Mouse (Mus musculus): ENCODE results near the gene Sh2b1.
"Not testable (repeated sequence)": the region's sequence is repeated elsewhere in the genome, so short reads cannot be mapped to it uniquely, and the experiment has no call there.

Sh2b1 gene

GRCm38 (mm10) chr7:126474993-126475581 is at the start of gene Sh2b1:
Sh2b1 (minus strand) TSS chr7:126475424.
- DNase-seq (ENCODE audit: low spot score): peak; percentile 97

- no peak for DNase-seq (ENCODE audit: low spot score)
These were observed 48.1 kb upstream of the Sh2b1 start for GRCm38 (mm10) chr7:126523316-126523715.

- DNase-seq (ENCODE audit: low spot score): no peak
These were observed 44.3 kb upstream of the Sh2b1 start for GRCm38 (mm10) chr7:126519513-126519912.

GRCm38 (mm10) chr7:126518261-126518941 is 43.2 kb upstream of the Sh2b1 start:
- no peak for DNase-seq (ENCODE audit: low spot score)

GRCm38 (mm10) chr7:126511287-126511686 is 36.1 kb upstream of the Sh2b1 start:
- no peak for DNase-seq (ENCODE audit: low spot score)

- no peak for DNase-seq (ENCODE audit: low spot score)
These were observed 32.0 kb upstream of the Sh2b1 start for GRCm38 (mm10) chr7:126507126-126507778.

- no peak for DNase-seq (ENCODE audit: low spot score)
These were observed 29.7 kb upstream of the Sh2b1 start for GRCm38 (mm10) chr7:126504913-126505312.

- DNase-seq (ENCODE audit: low spot score): peak; percentile 99
These were observed 28.2 kb upstream of the Sh2b1 start, which contains the start of gene Atxn2l for GRCm38 (mm10) chr7:126503273-126503878. Atxn2l (minus strand) TSS chr7:126503437.

- DNase-seq (ENCODE audit: low spot score): no peak
These were observed 27.5 kb upstream of the Sh2b1 start for GRCm38 (mm10) chr7:126502751-126503150.

GRCm38 (mm10) chr7:126502023-126502741 is 27.0 kb upstream of the Sh2b1 start:
- DNase-seq (ENCODE audit: low spot score): peak; percentile 95

GRCm38 (mm10) chr7:126501684-126502022 is 26.4 kb upstream of the Sh2b1 start:
- no peak for DNase-seq (ENCODE audit: low spot score)

- no peak for DNase-seq (ENCODE audit: low spot score)
These were observed 24.2 kb upstream of the Sh2b1 start for GRCm38 (mm10) chr7:126499416-126499815.

GRCm38 (mm10) chr7:126497966-126498365 is 22.7 kb upstream of the Sh2b1 start:
- DNase-seq (ENCODE audit: low spot score): no peak

GRCm38 (mm10) chr7:126496475-126496874 is 21.3 kb upstream of the Sh2b1 start:
- no peak for DNase-seq (ENCODE audit: low spot score)

- DNase-seq (ENCODE audit: low spot score): no peak
These were observed 18.9 kb upstream of the Sh2b1 start for GRCm38 (mm10) chr7:126494120-126494519.

- DNase-seq (ENCODE audit: low spot score): no peak
These were observed 16.7 kb upstream of the Sh2b1 start for GRCm38 (mm10) chr7:126491973-126492372.

GRCm38 (mm10) chr7:126491005-126491404 is 15.8 kb upstream of the Sh2b1 start:
- no peak for DNase-seq (ENCODE audit: low spot score)

GRCm38 (mm10) chr7:126487617-126488385 is 12.6 kb upstream of the Sh2b1 start:
- not testable (repeated sequence) for DNase-seq (ENCODE audit: low spot score)

GRCm38 (mm10) chr7:126487052-126487483 is 11.8 kb upstream of the Sh2b1 start, which contains the start of gene Tufm:
Tufm (plus strand) TSS chr7:126487361.
- DNase-seq (ENCODE audit: low spot score): peak; percentile 98

GRCm38 (mm10) chr7:126482392-126482871 is 7.2 kb upstream of the Sh2b1 start:
- DNase-seq (ENCODE audit: low spot score): peak; percentile 94

- peak; percentile 46 for DNase-seq (ENCODE audit: low spot score)
These were observed 6.5 kb upstream of the Sh2b1 start for GRCm38 (mm10) chr7:126481699-126482098.

All from embryo, embryonic 10 days (tissue).